In genomic region chr8:85556986-85557600, GRCm38 (mm10) we compare ENCODE assay signal across 24 mouse cellular contexts. TPM values are rescaled to one million over a fixed set of nuclear protein-coding genes. Genes with fewer than 3 reads are reported as not detected.
DNase-seq lines count a peak whose midpoint lies in the region; ATAC-seq and TF ChIP-seq lines count a peak whose summit lies in the region.
"Had no signal": no experiment of that assay in that cellular context is flagged by ENCODE, and none has a peak within 500 bp of the region (broad histone marks: within the 10 kb centered on the region; RNA-seq: fewer than 3 reads in every experiment).

No protein-coding gene starts in this region.

- TF ChIP-seq POLR2A in CH12.LX (IDR thresholded peaks at IDR 0.05; ENCODE audit: low read depth, low read length) (no peak), myocyte (IDR thresholded peaks at IDR 0.05; ENCODE audit: insufficient read length, low read depth) (no peak)
- TF ChIP-seq POLR2A in kidney, adult 2 months (IDR thresholded peaks at IDR 0.05; ENCODE audit: low read depth, low read length) = no peak

- no peak for DNase-seq in heart, postnatal 0 days (ENCODE audit: low spot score)
- DNase-seq in CH12.LX (ENCODE audit: extremely low read depth) = peak; percentile 34
- no peak for DNase-seq in adrenal gland, postnatal 4 days (ENCODE audit: low spot score in 2 of 2)
- DNase-seq in kidney, adult 2 months = no peak
- DNase-seq: adrenal gland, postnatal 36 days; cerebellum, adult 18-20 months; cerebellum, postnatal 14 days; kidney, postnatal 36 days; lung, postnatal 10 days; retina, postnatal 1 day; right cerebral cortex, postnatal 25 days; spleen, adult 18-20 months; thymus, postnatal 14 days had no signal

- H3ac ChIP-seq in myocyte (ENCODE audit: control insufficient read depth, insufficient read length) = no peak overlapping the region

- no peak for TF ChIP-seq RAD21 in CH12.LX (IDR thresholded peaks at IDR 0.05; ENCODE audit: low read depth, low read length)

- no peak for ATAC-seq in heart, postnatal 0 days (ENCODE audit: insufficient read depth, low read depth)
- no peak for ATAC-seq in heart, embryonic 11.5 days (replicated peaks; ENCODE audit: insufficient number of reproducible peaks, low FRiP score, low TSS enrichment)
- ATAC-seq: hindbrain, embryonic 16.5 days; intestine, postnatal 0 days; midbrain, embryonic 13.5 days had no signal

- no peak for TF ChIP-seq CTCF in heart, postnatal 0 days (IDR thresholded peaks at IDR 0.05; ENCODE audit: low read depth)
- no peak for TF ChIP-seq CTCF in CH12.LX (conservative IDR thresholded peaks at IDR 0.05 in 1 of 2, IDR thresholded peaks at IDR 0.05 in 1 of 2; ENCODE audit: low read depth in 2 of 2, low read length in 2 of 2)
- TF ChIP-seq CTCF in kidney, adult 2 months (conservative IDR thresholded peaks at IDR 0.05; ENCODE audit: insufficient read depth, insufficient read length, low read depth, low read length) = no peak

- peaks cover 18% of the 10 kb centered on the region; the same call in 1 of the 2 replicates for H3K4me1 ChIP-seq in heart, postnatal 0 days (ENCODE audit: control insufficient read depth, insufficient read depth)
- H3K4me1 ChIP-seq in heart, embryonic 11.5 days (ENCODE audit: control insufficient read depth, insufficient read depth, low read length) = peaks cover 3% of the 10 kb centered on the region; the same call in 1 of the 2 replicates
- peaks cover 8 to 43% of the 10 kb centered on the region in 2 experiments for H3K4me1 ChIP-seq in CH12.LX (ENCODE audit: control insufficient read depth in 1 of 2, insufficient read depth in 2 of 2)
- H3K4me1 ChIP-seq in brown adipose tissue, adult 24 weeks (ENCODE audit: control insufficient read depth, insufficient read depth, insufficient read length, low read length) = 0 out of 2 replicates have a peak, but pooled peaks cover 2% of the 10 kb centered on the region
- peaks cover 16% of the 10 kb centered on the region; the same call in 1 of the 2 replicates for H3K4me1 ChIP-seq in kidney, adult 2 months (ENCODE audit: control insufficient read depth, insufficient read depth, low read length)
- H3K4me1 ChIP-seq: neural tube, embryonic 12.5 days had no signal

- dilution Hi-C loops in CH12.LX (cut with MboI; ENCODE audit: extremely low pct_ligation_motif_present, extremely low pct_unique_long_range_greater_than_20kb, low sequenced_read_pairs) = no loop called here

- H3K36me3 ChIP-seq in heart, postnatal 0 days (replicated peaks; ENCODE audit: control insufficient read depth, insufficient read depth, low read length) = peaks cover 11% of the 10 kb centered on the region
- H3K36me3 ChIP-seq in heart, embryonic 11.5 days (ENCODE audit: control insufficient read depth, insufficient read depth, low read length) = no peaks in the 10 kb centered on the region; the same call in 1 of the 2 replicates
- H3K36me3 ChIP-seq in CH12.LX (replicated peaks in 1 of 2; ENCODE audit: control insufficient read depth in 1 of 2, insufficient read depth in 1 of 2, low read length in 1 of 2) (peaks cover 9 to 21% of the 10 kb centered on the region in 2 experiments), myocyte (ENCODE audit: control insufficient read depth, insufficient read depth) (peaks cover 14% of the 10 kb centered on the region)
- peaks cover 2% of the 10 kb centered on the region; the same call in 1 of the 2 replicates for H3K36me3 ChIP-seq in kidney, adult 2 months (ENCODE audit: control insufficient read depth, insufficient read depth, low read length)

- no peak overlapping the region for H3K9ac ChIP-seq in heart, postnatal 0 days (replicated peaks; ENCODE audit: low read depth, low read length)
- H3K9ac ChIP-seq in heart, embryonic 11.5 days (ENCODE audit: low read depth, low read length) = no peak overlapping the region
- peak overlapping the region; percentile 96 for H3K9ac ChIP-seq in CH12.LX (ENCODE audit: insufficient read depth, low read depth)
- H3K9ac ChIP-seq: forebrain, embryonic 12.5 days; kidney, embryonic 15.5 days; limb, embryonic 13.5 days; neural tube, embryonic 12.5 days had no signal

- no peaks in the 10 kb centered on the region for H3K9me3 ChIP-seq in heart, postnatal 0 days (replicated peaks; ENCODE audit: control insufficient read depth, low read length)
- H3K9me3 ChIP-seq in heart, embryonic 11.5 days (replicated peaks; ENCODE audit: control insufficient read depth, low read length) = no peaks in the 10 kb centered on the region
- H3K9me3 ChIP-seq in CH12.LX (replicated peaks; ENCODE audit: low read length) = no peaks in the 10 kb centered on the region
- H3K9me3 ChIP-seq: forebrain, embryonic 12.5 days; kidney, embryonic 15.5 days; limb, embryonic 13.5 days; midbrain, embryonic 13.5 days; neural tube, embryonic 12.5 days had no signal

- TF ChIP-seq EP300 in heart, postnatal 0 days (IDR thresholded peaks at IDR 0.05; ENCODE audit: low read depth) = no peak
- peak; percentile 52 for TF ChIP-seq EP300 in CH12.LX (IDR thresholded peaks at IDR 0.05; ENCODE audit: low read length)

- in situ Hi-C loops in CH12.LX (cut with MboI; ENCODE audit: low pct_ligation_motif_present, low pct_unique_long_range_greater_than_20kb, low sequenced_read_pairs) = no loop called here

- H3K4me3 ChIP-seq in heart, postnatal 0 days (ENCODE audit: low read depth, low read length) = no peak overlapping the region
- H3K4me3 ChIP-seq in heart, embryonic 11.5 days (ENCODE audit: low read depth, low read length) = no peak overlapping the region
- H3K4me3 ChIP-seq in CH12.LX (replicated peaks in 1 of 3; ENCODE audit: low read depth in 2 of 3, low read length in 2 of 3, poor library complexity in 1 of 3) (peak overlapping the region in 2 of 3 experiments; percentile 70 to 94), myocyte (peak overlapping the region; percentile 66)
- no peak overlapping the region for H3K4me3 ChIP-seq in brown adipose tissue, adult 24 weeks (ENCODE audit: insufficient read depth, low read depth, low read length)
- H3K4me3 ChIP-seq in kidney, adult 2 months (ENCODE audit: insufficient read depth, low read depth, low read length) = no peak overlapping the region
- H3K4me3 ChIP-seq: erythroblast, embryonic 14.5 days; forebrain, embryonic 12.5 days; kidney, embryonic 15.5 days; midbrain, embryonic 13.5 days; neural tube, embryonic 12.5 days had no signal

- H3K27me3 ChIP-seq in heart, postnatal 0 days (ENCODE audit: control insufficient read depth, insufficient read depth, low read length) = no peaks in the 10 kb centered on the region
- no peaks in the 10 kb centered on the region for H3K27me3 ChIP-seq in heart, embryonic 11.5 days (ENCODE audit: control insufficient read depth, insufficient read depth, low read length)
- no peaks in the 10 kb centered on the region for H3K27me3 ChIP-seq in CH12.LX (replicated peaks)
- no peaks in the 10 kb centered on the region for H3K27me3 ChIP-seq in myocyte (ENCODE audit: control insufficient read depth, insufficient read depth, insufficient read length)
- no peaks in the 10 kb centered on the region for H3K27me3 ChIP-seq in kidney, adult 2 months (replicated peaks; ENCODE audit: control insufficient read depth, insufficient read depth, low read length)
- H3K27me3 ChIP-seq: forebrain, embryonic 12.5 days; kidney, embryonic 15.5 days; limb, embryonic 13.5 days; midbrain, embryonic 13.5 days; neural tube, embryonic 12.5 days had no signal

- no peak overlapping the region for H3K4me2 ChIP-seq in heart, postnatal 0 days (ENCODE audit: low read depth, low read length)
- H3K4me2 ChIP-seq in heart, embryonic 11.5 days = no peak overlapping the region
- H3K4me2 ChIP-seq in CH12.LX (ENCODE audit: insufficient read depth, low read depth, poor library complexity, severe bottlenecking) = peak overlapping the region; percentile 81
- peak overlapping the region; percentile 88 for H3K4me2 ChIP-seq in myocyte (ENCODE audit: low read depth)
- H3K4me2 ChIP-seq: kidney, embryonic 15.5 days had no signal

- H3K79me2 ChIP-seq in CH12.LX (replicated peaks; ENCODE audit: control insufficient read depth, extremely low read depth, insufficient read depth, poor library complexity, severe bottlenecking) (peaks cover 25% of the 10 kb centered on the region), myocyte (ENCODE audit: control insufficient read depth, insufficient read depth) (peaks cover 26% of the 10 kb centered on the region)

- H3K27ac ChIP-seq in heart, postnatal 0 days (ENCODE audit: low read depth) = peak overlapping the region; percentile 16
- no peak overlapping the region for H3K27ac ChIP-seq in heart, embryonic 11.5 days (ENCODE audit: low read depth, low read length)
- H3K27ac ChIP-seq in CH12.LX (ENCODE audit: insufficient read depth, low read depth) = peak overlapping the region; percentile 86
- peak overlapping the region; percentile 64; the same call in 1 of the 2 replicates for H3K27ac ChIP-seq in brown adipose tissue, adult 24 weeks (replicated peaks; ENCODE audit: low read depth, low read length)
- H3K27ac ChIP-seq in kidney, adult 2 months (ENCODE audit: insufficient read depth, low read depth, low read length) = no peak overlapping the region
- H3K27ac ChIP-seq: forebrain, embryonic 12.5 days; kidney, embryonic 15.5 days; limb, embryonic 13.5 days; midbrain, embryonic 13.5 days; neural tube, embryonic 12.5 days had no signal

- 79% methylated on average over 2 of the region's 2 CpGs for WGBS in heart, postnatal 0 days
- WGBS in heart, embryonic 11.5 days (ENCODE audit: insufficient replicate concordance) = 77% methylated on average over 2 of the region's 2 CpGs
- WGBS in kidney, adult 2 months = 74% methylated on average over 2 of the region's 2 CpGs

TF ChIP-seq in CH12.LX, 34 proteins besides CTCF, POLR2A, EP300 and RAD21 (continues in another document):
- TF ChIP-seq CHD2 (IDR thresholded peaks at IDR 0.05; ENCODE audit: low read length) (peak; percentile 25; the same call in 1 of the 2 replicates), IRF4 (IDR thresholded peaks at IDR 0.05; ENCODE audit: low read depth, low read length) (peak; percentile 39; the same call in 1 of the 2 replicates)

TF ChIP-seq in myocyte, 11 proteins besides CTCF, POLR2A, EP300 and RAD21 (continues in another document):
- TF ChIP-seq CEBPB (IDR thresholded peaks at IDR 0.05; ENCODE audit: insufficient read depth, poor library complexity, severe bottlenecking) = no peak
- no peak for TF ChIP-seq E2F4 (IDR thresholded peaks at IDR 0.05; ENCODE audit: insufficient read depth)
- TF ChIP-seq SRF (IDR thresholded peaks at IDR 0.05; ENCODE audit: control insufficient read depth, insufficient read length, low read depth) = no peak

RNA-seq across cellular contexts. Expression of gene Dnaja2, which starts 1.9 kb away (rescaled TPM):
- 72.3 and 104 TPM in 2 replicates for total RNA-seq in heart, postnatal 0 days (2014; rRNA removed; ENCODE audit: low replicate concordance)
- polyA plus RNA-seq in heart, postnatal 0 days (2015; fragmentation: Nextera tagmentation; extraction: Ambion mirVana) = 150 and 161 TPM in 2 replicates
- 142 and 161 TPM in 2 replicates for polyA plus RNA-seq in heart, embryonic 11.5 days (2014; fragmentation: Nextera tagmentation; extraction: Ambion mirVana)
- total RNA-seq in CH12.LX (2012; rRNA removed) = 150 and 183 TPM in 2 replicates
- 227 and 273 TPM in 2 replicates for total RNA-seq in CH12.LX (2014; rRNA removed)
- polyA plus RNA-seq in CH12.LX (2012; ENCODE audit: insufficient read length, low read depth) = 471 and 538 TPM in 2 replicates
- polyA plus RNA-seq in brown adipose tissue, adult 24 weeks (2012; ENCODE audit: insufficient read depth, insufficient read length, missing spikeins) = 80.9 and 101 TPM in 2 replicates
- polyA plus RNA-seq in myocyte (2012; fragmentation: generic; extraction: Trizol) = 104 TPM
- total RNA-seq in adrenal gland, postnatal 4 days (2021) = 100 to 1,000 TPM; 140 to 159 TPM
- 18.0 and 32.9 TPM in 2 replicates for polyA plus RNA-seq in kidney, adult 2 months (2012; rRNA removed)

Comparison
In these comparisons a context has a peak if more than half of its experiments do, and no peak if none do; other contexts are left out.
1. H3K27ac ChIP-seq: peak in heart, postnatal 0 days (single experiment), CH12.LX (single experiment) and brown adipose tissue, adult 24 weeks (single experiment); none in heart, embryonic 11.5 days (single experiment) and kidney, adult 2 months (single experiment).
2. H3K4me2 ChIP-seq: peak in CH12.LX (single experiment) and myocyte (single experiment); none in heart, postnatal 0 days (single experiment) and heart, embryonic 11.5 days (single experiment).
3. H3K4me3 ChIP-seq: peak in CH12.LX (2 of 3) and myocyte (single experiment); none in heart, postnatal 0 days (single experiment), heart, embryonic 11.5 days (single experiment), brown adipose tissue, adult 24 weeks (single experiment) and kidney, adult 2 months (single experiment).